Mouse (Mus musculus): ENCODE measurements around the gene Clic5. TPM values are rescaled to one million over a fixed set of nuclear protein-coding genes. Genes with fewer than 3 reads are reported as not detected.
A peak's percentile ranks its signal among the peaks of the same experiment; 100 is the strongest.

Gene Clic5
- total and polyA plus RNA-seq, 2 experiments from 2014 or later: 17.8 to 37.0 TPM

DNA sequence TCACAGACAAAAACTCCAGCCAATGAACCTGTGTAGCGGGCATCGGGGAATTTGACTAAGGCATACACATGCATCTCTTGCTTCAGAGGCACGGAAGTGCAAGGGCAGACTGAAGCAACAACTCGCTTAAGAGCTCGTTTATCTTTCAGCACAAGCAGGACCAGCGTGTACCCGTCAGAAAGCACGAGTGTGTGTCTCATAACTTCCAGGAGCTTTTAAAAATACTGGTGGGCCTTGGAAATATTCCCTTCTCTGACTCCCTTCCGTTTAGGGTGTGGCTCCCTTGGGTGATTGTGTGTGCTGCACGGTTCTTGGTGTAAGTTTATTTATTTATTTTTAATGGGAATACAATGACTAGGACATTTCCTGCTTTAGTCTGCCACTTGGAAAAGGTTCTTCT is 41.7 kb downstream of the Clic5 start:
- Histone ChIP-seq H3K27ac (ENCODE audit: low read depth) (peak overlapping the region; percentile 81), H3K4me3 (ENCODE audit: low read depth, low read length) (no peak overlapping the region), H3K4me1 (ENCODE audit: control insufficient read depth, insufficient read depth) (peaks cover 9% of the 10 kb centered on the region), H3K27me3 (ENCODE audit: control insufficient read depth, insufficient read depth, low read length) (no peaks in the 10 kb centered on the region), H3K9ac (replicated peaks; ENCODE audit: low read depth, low read length) (no peak overlapping the region), H3K9me3 (replicated peaks; ENCODE audit: control insufficient read depth, low read length) (no peaks in the 10 kb centered on the region), H3K36me3 (replicated peaks; ENCODE audit: control insufficient read depth, insufficient read depth, low read length) (0 out of 2 replicates have a peak, but pooled peaks cover 4% of the 10 kb centered on the region), H3K4me2 (ENCODE audit: low read depth, low read length) (no peak overlapping the region)
- no peak for TF ChIP-seq CTCF (IDR thresholded peaks at IDR 0.05; ENCODE audit: low read depth)
- TF ChIP-seq EP300 (IDR thresholded peaks at IDR 0.05; ENCODE audit: low read depth): peak; percentile 72
- ATAC-seq (ENCODE audit: insufficient read depth, low read depth): peak; percentile 71
- peak; percentile 76 for DNase-seq (ENCODE audit: low spot score)
- WGBS: 19% methylated on average over 10 of the region's 10 CpGs

DNA sequence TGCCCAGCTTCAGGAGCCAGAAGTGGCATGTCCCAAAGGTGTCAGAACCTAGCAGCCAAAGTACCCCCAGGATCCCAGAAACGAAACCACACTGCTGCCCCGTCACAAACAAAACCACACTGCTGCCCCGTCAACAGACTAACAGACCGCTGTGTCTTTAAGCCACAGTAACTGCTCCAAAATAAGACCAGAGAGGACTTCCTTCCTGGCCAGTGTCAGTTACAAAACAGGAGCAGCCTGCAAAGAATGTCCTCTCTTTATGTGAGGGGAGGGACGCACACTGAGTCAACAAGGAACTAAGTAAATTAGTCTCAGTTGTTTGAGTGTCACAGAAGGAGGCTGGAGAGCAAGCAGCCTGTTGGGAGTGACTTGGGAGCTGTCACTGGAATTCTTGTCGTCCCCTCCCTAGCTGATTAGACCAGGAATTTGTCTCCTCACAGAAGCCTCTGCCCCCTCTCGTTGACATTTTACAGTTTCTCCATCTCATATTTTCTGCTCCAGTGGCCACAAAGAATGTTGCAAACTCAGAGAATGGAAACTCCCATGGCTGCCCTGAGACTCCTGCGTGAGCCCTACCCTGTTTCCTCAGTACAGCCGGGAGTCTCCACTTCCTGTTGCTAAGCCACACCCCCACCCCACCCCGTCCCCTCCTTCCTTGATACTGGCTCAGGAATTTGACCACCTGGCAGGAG is 50.8 kb downstream of the Clic5 start:
- Histone ChIP-seq H3K4me2 (ENCODE audit: low read depth, low read length) (peak overlapping the region; percentile 47), H3K36me3 (replicated peaks; ENCODE audit: control insufficient read depth, insufficient read depth, low read length) (peaks cover 25% of the 10 kb centered on the region; the same call in 1 of the 2 replicates), H3K4me3 (ENCODE audit: low read depth, low read length) (peak overlapping the region; percentile 5; the same call in 1 of the 2 replicates), H3K9ac (replicated peaks; ENCODE audit: low read depth, low read length) (peak overlapping the region; percentile 31; the same call in 1 of the 2 replicates), H3K4me1 (ENCODE audit: control insufficient read depth, insufficient read depth) (peaks cover 15% of the 10 kb centered on the region), H3K9me3 (replicated peaks; ENCODE audit: control insufficient read depth, low read length) (no peaks in the 10 kb centered on the region), H3K27me3 (ENCODE audit: control insufficient read depth, insufficient read depth, low read length) (no peaks in the 10 kb centered on the region), H3K27ac (ENCODE audit: low read depth) (peak overlapping the region; percentile 85)
- WGBS: 9% methylated on average over 10 of the region's 10 CpGs
- no peak for TF ChIP-seq CTCF (IDR thresholded peaks at IDR 0.05; ENCODE audit: low read depth)
- TF ChIP-seq EP300 (IDR thresholded peaks at IDR 0.05; ENCODE audit: low read depth): peak; percentile 58
- DNase-seq (ENCODE audit: low spot score) (peak; percentile 74), ATAC-seq (ENCODE audit: insufficient read depth, low read depth) (peak; percentile 88)

DNA sequence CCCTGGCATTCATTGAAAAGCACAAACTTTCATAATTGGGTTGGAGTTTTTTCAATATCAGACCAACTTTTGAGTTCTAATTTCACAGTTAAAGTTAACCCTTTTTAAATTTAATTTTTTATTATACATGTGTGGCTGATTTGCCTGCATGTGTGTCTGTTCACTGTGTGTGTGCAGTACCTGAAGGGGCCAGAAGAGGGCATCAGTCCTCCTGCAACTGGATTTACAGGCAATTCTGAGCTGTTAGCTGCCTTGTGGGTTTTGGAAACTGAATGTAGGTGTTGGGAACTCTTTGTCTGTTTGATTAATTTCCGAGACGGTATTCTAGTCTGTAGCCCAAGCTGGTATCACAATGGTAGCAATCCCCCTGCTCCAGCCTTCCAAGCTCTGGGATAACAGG is 52.4 kb downstream of the Clic5 start:
- Histone ChIP-seq H3K36me3 (replicated peaks; ENCODE audit: control insufficient read depth, insufficient read depth, low read length) (peaks cover 25% of the 10 kb centered on the region; the same call in 1 of the 2 replicates), H3K27me3 (ENCODE audit: control insufficient read depth, insufficient read depth, low read length) (no peaks in the 10 kb centered on the region), H3K9ac (replicated peaks; ENCODE audit: low read depth, low read length) (no peak overlapping the region), H3K27ac (ENCODE audit: low read depth) (no peak overlapping the region), H3K4me1 (ENCODE audit: control insufficient read depth, insufficient read depth) (peaks cover 15% of the 10 kb centered on the region), H3K4me2 (ENCODE audit: low read depth, low read length) (no peak overlapping the region), H3K4me3 (ENCODE audit: low read depth, low read length) (no peak overlapping the region), H3K9me3 (replicated peaks; ENCODE audit: control insufficient read depth, low read length) (no peaks in the 10 kb centered on the region)
- TF ChIP-seq CTCF (IDR thresholded peaks at IDR 0.05; ENCODE audit: low read depth) (peak; percentile 22; the same call in 1 of the 2 replicates), EP300 (IDR thresholded peaks at IDR 0.05; ENCODE audit: low read depth) (no peak)
- 97% methylated on average over 2 of the region's 2 CpGs for WGBS
- no peak for ATAC-seq (ENCODE audit: insufficient read depth, low read depth)
- no peak for DNase-seq (ENCODE audit: low spot score)

DNA sequence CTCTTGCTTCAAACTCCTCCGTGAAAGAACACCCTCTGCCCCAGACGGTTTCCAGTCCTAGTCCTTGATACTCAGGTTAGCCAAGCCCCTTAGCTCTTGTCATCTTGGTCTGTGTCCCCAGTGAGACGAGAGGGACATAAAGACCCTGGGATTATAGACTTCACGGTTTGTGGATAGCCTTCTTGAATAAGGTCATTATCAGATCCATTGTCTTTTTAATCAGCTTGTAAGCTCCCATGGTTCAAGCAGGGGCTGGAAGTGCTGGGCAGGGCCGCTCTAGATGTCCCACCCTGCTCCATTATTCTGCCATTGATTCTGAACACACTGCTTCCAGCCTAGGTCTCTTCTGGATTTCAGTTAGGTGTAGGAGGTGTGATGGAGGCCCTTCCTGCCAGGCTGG is 55.7 kb downstream of the Clic5 start:
- Histone ChIP-seq H3K27me3 (ENCODE audit: control insufficient read depth, insufficient read depth, low read length) (no peaks in the 10 kb centered on the region), H3K9me3 (replicated peaks; ENCODE audit: control insufficient read depth, low read length) (no peaks in the 10 kb centered on the region), H3K4me1 (ENCODE audit: control insufficient read depth, insufficient read depth) (peaks cover 7% of the 10 kb centered on the region; the same call in 1 of the 2 replicates), H3K36me3 (replicated peaks; ENCODE audit: control insufficient read depth, insufficient read depth, low read length) (peaks cover 34% of the 10 kb centered on the region; the same call in 1 of the 2 replicates), H3K4me2 (ENCODE audit: low read depth, low read length) (no peak overlapping the region), H3K9ac (replicated peaks; ENCODE audit: low read depth, low read length) (no peak overlapping the region), H3K27ac (ENCODE audit: low read depth) (no peak overlapping the region), H3K4me3 (ENCODE audit: low read depth, low read length) (no peak overlapping the region)
- no peak for TF ChIP-seq CTCF (IDR thresholded peaks at IDR 0.05; ENCODE audit: low read depth)
- TF ChIP-seq EP300 (IDR thresholded peaks at IDR 0.05; ENCODE audit: low read depth): no peak
- WGBS: 57% methylated on average over 5 of the region's 5 CpGs
- DNase-seq (ENCODE audit: low spot score) (no peak), ATAC-seq (ENCODE audit: insufficient read depth, low read depth) (no peak)

DNA sequence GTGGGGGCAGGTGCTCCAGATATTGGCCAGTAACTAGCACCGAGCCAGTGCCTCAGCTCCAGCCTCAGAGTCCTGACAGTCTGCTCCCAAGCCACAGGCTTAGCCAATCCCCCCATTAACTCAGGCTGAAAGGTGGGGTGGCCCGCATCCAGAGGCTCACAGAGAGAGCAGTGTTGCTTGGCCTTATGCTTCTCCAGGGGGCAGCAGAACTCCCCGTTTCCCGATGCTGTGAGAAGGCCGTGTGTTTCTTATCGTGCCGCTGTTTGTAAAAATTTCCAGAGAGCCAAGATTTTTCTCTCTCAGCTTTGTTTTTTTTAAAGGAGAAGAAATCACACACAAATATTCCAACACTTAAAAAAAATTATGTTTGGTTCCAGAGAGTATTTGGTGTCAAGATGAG is 56.2 kb downstream of the Clic5 start:
- Histone ChIP-seq H3K4me1 (ENCODE audit: control insufficient read depth, insufficient read depth) (peaks cover 3% of the 10 kb centered on the region; the same call in 1 of the 2 replicates), H3K9me3 (replicated peaks; ENCODE audit: control insufficient read depth, low read length) (no peaks in the 10 kb centered on the region), H3K9ac (replicated peaks; ENCODE audit: low read depth, low read length) (no peak overlapping the region), H3K27me3 (ENCODE audit: control insufficient read depth, insufficient read depth, low read length) (no peaks in the 10 kb centered on the region), H3K4me2 (ENCODE audit: low read depth, low read length) (no peak overlapping the region), H3K36me3 (replicated peaks; ENCODE audit: control insufficient read depth, insufficient read depth, low read length) (peaks cover 36% of the 10 kb centered on the region), H3K27ac (ENCODE audit: low read depth) (no peak overlapping the region), H3K4me3 (ENCODE audit: low read depth, low read length) (no peak overlapping the region)
- ATAC-seq (ENCODE audit: insufficient read depth, low read depth) (no peak), DNase-seq (ENCODE audit: low spot score) (no peak)
- TF ChIP-seq CTCF (IDR thresholded peaks at IDR 0.05; ENCODE audit: low read depth) (peak; percentile 23; the same call in 1 of the 2 replicates), EP300 (IDR thresholded peaks at IDR 0.05; ENCODE audit: low read depth) (no peak)
- 31% methylated on average over 7 of the region's 7 CpGs for WGBS
